Mouse (Mus musculus): ENCODE measurements around the gene Mllt11.

DNA sequence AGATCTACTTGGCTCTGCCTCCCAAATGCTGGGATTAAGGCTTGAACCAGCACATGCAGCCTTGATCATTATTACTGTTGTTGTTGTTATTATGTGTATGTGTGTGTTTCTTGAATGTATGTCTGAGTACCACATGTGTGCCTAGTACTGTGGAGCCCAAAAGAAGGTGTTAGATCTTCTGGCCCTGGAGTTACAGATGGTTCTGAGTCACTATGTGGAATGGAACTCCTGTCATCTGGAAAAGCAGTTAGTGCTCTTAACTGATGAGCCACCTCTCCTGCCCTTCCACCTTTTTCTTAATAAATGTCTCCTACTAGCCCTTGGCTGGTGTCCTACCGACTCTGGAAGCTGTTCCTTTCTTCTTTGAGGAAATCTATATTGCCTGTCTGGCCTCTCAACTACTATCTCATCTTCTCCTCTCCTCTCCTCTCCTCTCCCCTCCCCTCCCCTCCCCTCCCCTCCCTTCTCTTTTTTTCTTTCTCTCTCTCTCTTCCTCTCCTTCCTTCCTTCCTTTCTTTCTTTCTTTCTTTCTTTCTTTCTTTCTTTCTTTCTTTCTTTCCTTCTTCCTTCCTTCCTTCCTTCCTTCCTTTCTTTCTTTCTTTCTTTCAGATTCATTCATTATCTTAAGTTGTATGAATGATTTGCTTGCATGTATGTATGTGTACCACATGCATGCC is 15.8 kb upstream of the Mllt11 start:
- TF ChIP-seq POLR2A (IDR thresholded peaks at IDR 0.05; ENCODE audit: insufficient read depth, low read depth, low read length) = no peak
- no peak for TF ChIP-seq CTCF (IDR thresholded peaks at IDR 0.05; ENCODE audit: insufficient read depth, low read depth, low read length)
